Mouse (Mus musculus): ENCODE results near the gene Pakap. TPM values are rescaled to one million over a fixed set of nuclear protein-coding genes. Genes with fewer than 3 reads are reported as not detected.

The Pakap gene
- polyA plus RNA-seq, 1 experiment from 2014 or later = 22.9 TPM

DNA sequence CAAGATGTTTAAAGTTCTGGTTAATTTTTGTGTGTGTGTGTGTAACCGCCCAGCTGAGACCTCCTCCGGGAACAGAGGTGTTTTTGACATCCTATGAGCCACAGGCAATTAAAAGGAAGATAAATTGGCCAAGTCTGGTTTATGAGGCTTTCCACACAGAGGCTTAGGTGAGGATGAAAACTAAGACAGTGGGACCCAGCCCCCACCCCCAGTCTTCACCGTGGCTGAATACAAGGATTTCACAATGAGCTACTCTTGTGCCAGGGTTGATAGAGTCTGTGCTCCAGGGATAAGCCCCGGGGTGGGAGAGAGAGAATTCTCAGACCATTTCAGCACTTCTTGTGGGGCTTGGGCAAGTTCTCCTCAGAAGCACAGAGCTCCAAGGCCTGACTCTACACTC is 183.1 kb downstream of the Pakap start:
- no peak for DNase-seq (ENCODE audit: low spot score)
- H3K4me1 ChIP-seq (ENCODE audit: control insufficient read depth, insufficient read depth, low read length) = no peaks in the 10 kb centered on the region
- ATAC-seq (replicated peaks; ENCODE audit: insufficient number of reproducible peaks, low FRiP score, low TSS enrichment, low read depth) = no peak
- H3K36me3 ChIP-seq (replicated peaks; ENCODE audit: control insufficient read depth, insufficient read depth, low read depth, low read length) = no peaks in the 10 kb centered on the region
- no peak overlapping the region for H3K4me3 ChIP-seq (ENCODE audit: low read depth, low read length)
- H3K9ac ChIP-seq (replicated peaks; ENCODE audit: low read length) = no peak overlapping the region
- WGBS = 70% methylated on average over 4 of the region's 4 CpGs
- no peaks in the 10 kb centered on the region for H3K27me3 ChIP-seq (ENCODE audit: control insufficient read depth, insufficient read depth, low read length)
- no peaks in the 10 kb centered on the region for H3K9me3 ChIP-seq (replicated peaks; ENCODE audit: control insufficient read depth, low read length)
- H3K4me2 ChIP-seq (ENCODE audit: low read depth, low read length) = no peak overlapping the region
- no peak overlapping the region for H3K27ac ChIP-seq (replicated peaks; ENCODE audit: low read depth, low read length)

- no peaks in the 10 kb centered on the region for H3K4me1 ChIP-seq (ENCODE audit: control insufficient read depth, insufficient read depth, low read length)
- H3K36me3 ChIP-seq (replicated peaks; ENCODE audit: control insufficient read depth, insufficient read depth, low read depth, low read length) = no peaks in the 10 kb centered on the region
- H3K4me2 ChIP-seq (ENCODE audit: low read depth, low read length) = no peak overlapping the region
- no peaks in the 10 kb centered on the region for H3K27me3 ChIP-seq (ENCODE audit: control insufficient read depth, insufficient read depth, low read length)
- WGBS = 93% methylated on average over 11 of the region's 11 CpGs
- no peak for ATAC-seq (replicated peaks; ENCODE audit: insufficient number of reproducible peaks, low FRiP score, low TSS enrichment, low read depth)
- H3K27ac ChIP-seq (replicated peaks; ENCODE audit: low read depth, low read length) = no peak overlapping the region
- no peak for DNase-seq (ENCODE audit: low spot score)
- H3K9ac ChIP-seq (replicated peaks; ENCODE audit: low read length) = no peak overlapping the region
- H3K9me3 ChIP-seq (replicated peaks; ENCODE audit: control insufficient read depth, low read length) = no peaks in the 10 kb centered on the region
- H3K4me3 ChIP-seq (ENCODE audit: low read depth, low read length) = no peak overlapping the region
Measured at GRCm38 (mm10) chr4:57751566-57751965, 183.6 kb downstream of the Pakap start.

GRCm38 (mm10) chr4:57755085-57755484 is 187.1 kb downstream of the Pakap start:
- Histone ChIP-seq H3K9ac (replicated peaks; ENCODE audit: low read length) (no peak overlapping the region), H3K4me1 (ENCODE audit: control insufficient read depth, insufficient read depth, low read length) (no peaks in the 10 kb centered on the region), H3K36me3 (replicated peaks; ENCODE audit: control insufficient read depth, insufficient read depth, low read depth, low read length) (no peaks in the 10 kb centered on the region), H3K27me3 (ENCODE audit: control insufficient read depth, insufficient read depth, low read length) (no peaks in the 10 kb centered on the region), H3K9me3 (replicated peaks; ENCODE audit: control insufficient read depth, low read length) (no peaks in the 10 kb centered on the region), H3K27ac (replicated peaks; ENCODE audit: low read depth, low read length) (no peak overlapping the region), H3K4me2 (ENCODE audit: low read depth, low read length) (no peak overlapping the region), H3K4me3 (ENCODE audit: low read depth, low read length) (no peak overlapping the region)
- ATAC-seq (replicated peaks; ENCODE audit: insufficient number of reproducible peaks, low FRiP score, low TSS enrichment, low read depth) (no peak), DNase-seq (ENCODE audit: low spot score) (no peak)
- 89% methylated on average over 11 of the region's 11 CpGs for WGBS

DNA sequence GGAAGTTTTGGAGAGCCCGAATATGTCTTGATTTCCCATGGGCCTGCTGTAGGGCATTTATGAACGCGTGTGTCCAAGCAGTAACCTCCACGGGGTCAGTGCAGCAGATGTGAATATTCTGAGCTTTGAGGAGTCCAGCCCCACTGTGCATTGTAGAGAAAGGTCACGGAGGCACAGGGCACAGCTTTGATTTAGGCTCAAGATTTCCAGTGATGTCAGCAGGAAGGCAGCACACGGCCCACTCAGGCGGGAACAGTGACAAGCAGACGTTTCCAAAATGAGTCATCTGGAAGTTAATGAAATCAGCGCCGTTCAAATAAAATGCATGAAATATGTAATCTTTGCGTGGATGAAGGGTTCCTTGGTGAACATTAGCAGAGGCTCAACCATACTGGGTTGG is 190.0 kb downstream of the Pakap start:
- ATAC-seq (replicated peaks; ENCODE audit: insufficient number of reproducible peaks, low FRiP score, low TSS enrichment, low read depth) = no peak
- no peaks in the 10 kb centered on the region for H3K27me3 ChIP-seq (ENCODE audit: control insufficient read depth, insufficient read depth, low read length)
- no peak overlapping the region for H3K9ac ChIP-seq (replicated peaks; ENCODE audit: low read length)
- 43% methylated on average over 11 of the region's 11 CpGs for WGBS
- H3K9me3 ChIP-seq (replicated peaks; ENCODE audit: control insufficient read depth, low read length) = no peaks in the 10 kb centered on the region
- H3K27ac ChIP-seq (replicated peaks; ENCODE audit: low read depth, low read length) = no peak overlapping the region
- H3K4me3 ChIP-seq (ENCODE audit: low read depth, low read length) = no peak overlapping the region
- peak; percentile 12 for DNase-seq (ENCODE audit: low spot score)
- H3K36me3 ChIP-seq (replicated peaks; ENCODE audit: control insufficient read depth, insufficient read depth, low read depth, low read length) = no peaks in the 10 kb centered on the region
- no peak overlapping the region for H3K4me2 ChIP-seq (ENCODE audit: low read depth, low read length)
- no peaks in the 10 kb centered on the region for H3K4me1 ChIP-seq (ENCODE audit: control insufficient read depth, insufficient read depth, low read length)

- H3K36me3 ChIP-seq (replicated peaks; ENCODE audit: control insufficient read depth, insufficient read depth, low read depth, low read length) = no peaks in the 10 kb centered on the region
- no peaks in the 10 kb centered on the region for H3K9me3 ChIP-seq (replicated peaks; ENCODE audit: control insufficient read depth, low read length)
- no peak for DNase-seq (ENCODE audit: low spot score)
- no peak for ATAC-seq (replicated peaks; ENCODE audit: insufficient number of reproducible peaks, low FRiP score, low TSS enrichment, low read depth)
- H3K4me3 ChIP-seq (ENCODE audit: low read depth, low read length) = no peak overlapping the region
- 54% methylated on average over 7 of the region's 7 CpGs for WGBS
- no peaks in the 10 kb centered on the region for H3K27me3 ChIP-seq (ENCODE audit: control insufficient read depth, insufficient read depth, low read length)
- no peak overlapping the region for H3K27ac ChIP-seq (replicated peaks; ENCODE audit: low read depth, low read length)
- no peak overlapping the region for H3K9ac ChIP-seq (replicated peaks; ENCODE audit: low read length)
- H3K4me2 ChIP-seq (ENCODE audit: low read depth, low read length) = no peak overlapping the region
- H3K4me1 ChIP-seq (ENCODE audit: control insufficient read depth, insufficient read depth, low read length) = no peaks in the 10 kb centered on the region
Measured at GRCm38 (mm10) chr4:57762424-57762823, 194.4 kb downstream of the Pakap start.

DNA sequence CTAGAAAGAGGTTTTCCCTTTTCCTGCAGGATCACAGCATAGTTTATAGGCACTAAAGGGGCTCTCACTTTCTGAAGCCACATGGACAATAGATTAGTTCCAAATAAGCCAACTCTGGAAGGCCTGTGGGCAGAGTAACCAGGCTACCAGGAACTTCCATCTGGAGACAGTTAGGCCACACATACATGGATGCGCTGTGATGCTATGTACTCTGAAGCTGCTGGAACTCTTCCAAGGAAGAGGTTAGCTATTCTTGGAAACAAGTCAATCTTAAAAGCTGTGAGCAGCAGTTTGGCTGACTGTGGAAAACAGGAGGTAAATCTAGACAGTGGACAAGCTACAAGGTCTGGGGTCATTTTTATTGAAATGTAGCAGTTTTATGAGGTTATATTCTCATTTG is 196.4 kb downstream of the Pakap start:
- peak; percentile 55 for DNase-seq (ENCODE audit: low spot score)
- Histone ChIP-seq H3K27ac (replicated peaks; ENCODE audit: low read depth, low read length) (no peak overlapping the region), H3K4me1 (ENCODE audit: control insufficient read depth, insufficient read depth, low read length) (no peaks in the 10 kb centered on the region), H3K9me3 (replicated peaks; ENCODE audit: control insufficient read depth, low read length) (no peaks in the 10 kb centered on the region), H3K36me3 (replicated peaks; ENCODE audit: control insufficient read depth, insufficient read depth, low read depth, low read length) (no peaks in the 10 kb centered on the region), H3K4me3 (ENCODE audit: low read depth, low read length) (no peak overlapping the region), H3K4me2 (ENCODE audit: low read depth, low read length) (no peak overlapping the region), H3K9ac (replicated peaks; ENCODE audit: low read length) (no peak overlapping the region), H3K27me3 (ENCODE audit: control insufficient read depth, insufficient read depth, low read length) (no peaks in the 10 kb centered on the region)
- 38% methylated on average over 1 of the region's 1 CpGs for WGBS
- no peak for ATAC-seq (replicated peaks; ENCODE audit: insufficient number of reproducible peaks, low FRiP score, low TSS enrichment, low read depth)

DNA sequence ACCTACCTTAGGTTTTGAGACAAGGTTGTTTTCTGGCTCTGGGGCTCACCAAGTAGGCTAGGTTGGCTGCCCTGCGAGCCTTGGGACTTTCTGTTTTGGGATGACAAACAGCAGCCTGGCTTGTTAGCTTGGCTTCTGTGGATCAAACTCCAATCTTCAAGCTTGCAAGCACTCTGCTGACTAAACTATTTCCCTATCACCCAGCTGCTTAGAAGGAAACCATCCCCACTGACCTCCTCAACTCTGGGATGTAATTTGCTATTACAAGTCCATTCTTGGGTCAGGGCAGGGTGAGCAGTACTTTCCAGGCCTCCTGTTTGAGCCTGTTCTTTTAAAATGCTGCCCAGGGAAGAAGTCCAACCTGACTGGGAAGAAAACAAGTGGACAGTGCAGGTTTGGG is 196.9 kb downstream of the Pakap start:
- no peaks in the 10 kb centered on the region for H3K27me3 ChIP-seq (ENCODE audit: control insufficient read depth, insufficient read depth, low read length)
- no peaks in the 10 kb centered on the region for H3K36me3 ChIP-seq (replicated peaks; ENCODE audit: control insufficient read depth, insufficient read depth, low read depth, low read length)
- no peak overlapping the region for H3K4me3 ChIP-seq (ENCODE audit: low read depth, low read length)
- no peaks in the 10 kb centered on the region for H3K9me3 ChIP-seq (replicated peaks; ENCODE audit: control insufficient read depth, low read length)
- WGBS = 87% methylated on average over 1 of the region's 1 CpGs
- no peak overlapping the region for H3K4me2 ChIP-seq (ENCODE audit: low read depth, low read length)
- H3K9ac ChIP-seq (replicated peaks; ENCODE audit: low read length) = no peak overlapping the region
- ATAC-seq (replicated peaks; ENCODE audit: insufficient number of reproducible peaks, low FRiP score, low TSS enrichment, low read depth) (no peak), DNase-seq (ENCODE audit: low spot score) (no peak)
- no peaks in the 10 kb centered on the region for H3K4me1 ChIP-seq (ENCODE audit: control insufficient read depth, insufficient read depth, low read length)
- H3K27ac ChIP-seq (replicated peaks; ENCODE audit: low read depth, low read length) = no peak overlapping the region

DNA sequence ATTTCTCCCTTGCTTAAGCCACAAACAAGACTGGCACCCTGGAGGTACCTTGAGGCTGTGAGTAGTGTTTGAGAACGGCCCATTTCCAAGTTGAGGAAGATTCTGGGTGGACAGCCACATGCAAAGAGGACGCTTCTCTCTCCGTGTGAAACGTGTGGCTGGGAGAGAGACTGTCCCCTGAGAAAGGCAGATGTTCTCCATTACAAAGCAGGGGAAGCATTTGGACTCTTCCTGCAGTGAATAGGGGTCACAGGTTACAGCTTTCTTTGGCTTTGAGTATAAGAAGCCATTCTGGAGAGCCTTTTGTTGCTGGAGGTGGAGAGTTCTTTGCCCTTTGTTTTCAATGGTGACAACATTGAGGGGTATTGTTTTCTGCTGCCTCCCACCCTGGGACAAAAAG is 197.8 kb downstream of the Pakap start:
- Histone ChIP-seq H3K9me3 (replicated peaks; ENCODE audit: control insufficient read depth, low read length) (no peaks in the 10 kb centered on the region), H3K36me3 (replicated peaks; ENCODE audit: control insufficient read depth, insufficient read depth, low read depth, low read length) (no peaks in the 10 kb centered on the region), H3K4me1 (ENCODE audit: control insufficient read depth, insufficient read depth, low read length) (no peaks in the 10 kb centered on the region), H3K9ac (replicated peaks; ENCODE audit: low read length) (no peak overlapping the region), H3K27me3 (ENCODE audit: control insufficient read depth, insufficient read depth, low read length) (no peaks in the 10 kb centered on the region), H3K4me3 (ENCODE audit: low read depth, low read length) (no peak overlapping the region), H3K27ac (replicated peaks; ENCODE audit: low read depth, low read length) (no peak overlapping the region), H3K4me2 (ENCODE audit: low read depth, low read length) (no peak overlapping the region)
- DNase-seq (ENCODE audit: low spot score) (no peak), ATAC-seq (replicated peaks; ENCODE audit: insufficient number of reproducible peaks, low FRiP score, low TSS enrichment, low read depth) (no peak)
- 11% methylated on average over 4 of the region's 4 CpGs for WGBS

All from embryonic facial prominence, embryonic 11.5 days (tissue).